Mouse (Mus musculus) liver, adult 2 months (tissue): ENCODE data around the gene Gm14226.

Source experiments
- CTCF ChIP-seq: fragments of 200-500 bp; IDR thresholded peaks from 2 replicates; pipeline ENCODE4 v1.5.1; 2011; ENCODE audit warnings: low read depth, low read length, control low read depth
- POLR2A ChIP-seq: fragments of 200-500 bp; IDR thresholded peaks from 2 replicates; pipeline ENCODE4 v1.6.1; 2011; ENCODE audit warnings: low read length, control low read depth; ENCODE audit not compliant: insufficient read depth; ENCODE audit errors: extremely low read depth

GRCm38 (mm10) chr2:155073978-155074765, 56.1 kb downstream of the Gm14226 start, which contains the start of gene Ahcy:
- no peak for TF ChIP-seq CTCF
- TF ChIP-seq POLR2A = peak; percentile 93
